Comparison of ENCODE assay signal across 10 mouse cellular contexts in the genomic region with DNA sequence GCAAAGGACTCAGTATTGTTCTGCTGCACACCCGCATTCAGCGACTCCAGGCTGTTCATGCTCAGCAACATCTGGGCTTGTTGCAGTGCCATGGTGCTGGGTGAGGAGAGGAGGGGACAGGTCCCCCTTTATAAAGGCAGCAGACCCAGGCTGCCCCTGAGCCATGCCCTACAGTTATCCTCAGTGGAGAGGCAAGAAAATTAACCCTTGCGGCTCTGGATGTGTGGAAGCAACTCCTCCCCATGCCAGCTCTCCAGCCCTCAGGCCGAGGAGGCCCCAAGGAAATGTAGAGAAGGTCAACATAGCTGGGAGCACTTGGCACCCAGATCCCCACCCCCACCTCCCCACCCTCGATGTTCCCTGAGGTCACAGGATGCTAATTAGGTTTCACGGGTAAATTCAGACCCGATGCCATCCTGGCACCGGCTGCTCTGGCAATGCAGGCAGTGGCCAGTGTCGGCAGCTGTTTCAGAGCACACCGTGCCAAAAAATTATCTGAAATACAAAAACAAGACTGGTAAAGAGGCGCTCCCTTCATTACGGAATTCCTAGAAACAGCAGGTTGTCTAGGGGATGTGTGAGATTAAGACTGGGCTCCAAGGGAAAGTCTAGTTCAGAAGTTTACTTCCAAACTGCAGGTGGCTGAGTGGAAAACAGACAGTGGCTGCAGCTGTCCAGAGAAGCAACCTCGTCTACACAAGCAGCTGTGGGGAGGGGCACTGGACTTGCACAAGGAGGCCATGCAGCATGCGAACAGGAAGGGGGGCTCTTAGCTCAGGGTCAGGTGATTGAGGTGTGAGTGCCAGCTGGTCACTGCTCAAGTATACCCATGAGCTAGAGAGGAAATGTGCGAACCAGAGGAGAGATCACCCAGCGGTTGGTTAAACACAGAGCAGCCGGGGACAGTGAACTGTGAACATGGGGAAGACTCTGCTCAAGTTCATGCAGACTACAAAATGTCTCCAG. TPM values are rescaled to one million over a fixed set of nuclear protein-coding genes. Genes with fewer than 3 reads are reported as not detected.
DNase-seq lines count a peak whose midpoint lies in the region; ATAC-seq and TF ChIP-seq lines count a peak whose summit lies in the region.
"Had no signal": no experiment of that assay in that cellular context is flagged by ENCODE, and none has a peak within 500 bp of the region (broad histone marks: within the 10 kb centered on the region; RNA-seq: fewer than 3 reads in every experiment).

No protein-coding gene starts in this region.

- peaks cover 98% of the 10 kb centered on the region for H3K36me3 ChIP-seq in hindbrain, embryonic 14.5 days (replicated peaks; ENCODE audit: control insufficient read depth, insufficient read depth)

- H3K4me2 ChIP-seq in hindbrain, embryonic 14.5 days (replicated peaks) = no peak overlapping the region
- H3K4me2 ChIP-seq: embryonic facial prominence, embryonic 12.5 days had no signal

- ATAC-seq in hindbrain, embryonic 14.5 days (ENCODE audit: low FRiP score) = peak; percentile 64; the same call in 1 of the 2 replicates
- ATAC-seq: activated CD4-positive, CD25-positive, alpha-beta regulatory T cell, adult 4 months had no signal

- no peak for TF ChIP-seq CTCF in left cerebral cortex, adult 2 months (IDR thresholded peaks at IDR 0.05)

- H3K9me3 ChIP-seq in hindbrain, embryonic 14.5 days (ENCODE audit: control insufficient read depth, low read length) = no peaks in the 10 kb centered on the region
- H3K9me3 ChIP-seq: embryonic facial prominence, embryonic 12.5 days had no signal

- H3K27me3 ChIP-seq in hindbrain, embryonic 14.5 days (ENCODE audit: control insufficient read depth, insufficient read depth, low read length) = no peaks in the 10 kb centered on the region
- H3K27me3 ChIP-seq: embryonic facial prominence, embryonic 12.5 days had no signal

- H3K9ac ChIP-seq in hindbrain, embryonic 14.5 days = no peak overlapping the region
- H3K9ac ChIP-seq: embryonic facial prominence, embryonic 12.5 days had no signal

- DNase-seq in cerebellum, adult 9-11 months = peak; percentile 44
- no peak for DNase-seq in cerebellum, postnatal 36 days
- DNase-seq in left cerebral cortex, adult 2 months (ENCODE audit: extremely low spot score in 1 of 2, low spot score in 2 of 2) = no peak
- no peak for DNase-seq in left cerebral cortex, adult 9 months (ENCODE audit: low spot score in 2 of 2)
- no peak for DNase-seq in hindbrain, embryonic 14.5 days (ENCODE audit: low spot score)
- peak; percentile 25 for DNase-seq in lung, postnatal 25 days (ENCODE audit: low spot score)
- no peak for DNase-seq in urinary bladder, postnatal 14 days (ENCODE audit: low spot score)
- DNase-seq in adrenal gland, postnatal 36 days = no peak

- no peak overlapping the region for H3K4me3 ChIP-seq in left cerebral cortex, adult 2 months
- no peak overlapping the region for H3K4me3 ChIP-seq in hindbrain, embryonic 14.5 days (replicated peaks; ENCODE audit: low read length)
- H3K4me3 ChIP-seq: embryonic facial prominence, embryonic 12.5 days had no signal

- peaks cover 6% of the 10 kb centered on the region; the same call in 1 of the 2 replicates for H3K4me1 ChIP-seq in hindbrain, embryonic 14.5 days (replicated peaks; ENCODE audit: control insufficient read depth, insufficient read depth, low read length)
- H3K4me1 ChIP-seq: embryonic facial prominence, embryonic 12.5 days had no signal

- H3K27ac ChIP-seq in left cerebral cortex, adult 2 months = peak overlapping the region; percentile 77
- peak overlapping the region; percentile 20 for H3K27ac ChIP-seq in hindbrain, embryonic 14.5 days
- H3K27ac ChIP-seq: embryonic facial prominence, embryonic 12.5 days had no signal

- intact Hi-C loops in left cerebral cortex, adult 2 months (cut with DNase I) = no loop called here

- WGBS in hindbrain, embryonic 14.5 days = 66% methylated on average over 17 of the region's 17 CpGs

RNA-seq across cellular contexts. Expression of gene Camkk2, which starts 20.5 kb away (rescaled TPM):
- total RNA-seq in left cerebral cortex, adult 2 months (2021) = 100 to 1,000 TPM; 238 to 248 TPM
- polyA plus RNA-seq in hindbrain, embryonic 14.5 days (2014; fragmentation: Nextera tagmentation; extraction: Ambion mirVana) = 57.2 and 59.2 TPM in 2 replicates
- 10 to 100 TPM; 25.3 to 25.9 TPM for total RNA-seq in adrenal gland, postnatal 36 days (2021)

RNA-seq across cellular contexts. Expression of gene Anapc5, which starts 21.5 kb away (rescaled TPM):
- total RNA-seq in left cerebral cortex, adult 2 months (2021) = 100 to 1,000 TPM; 222 to 229 TPM
- polyA plus RNA-seq in hindbrain, embryonic 14.5 days (2014; fragmentation: Nextera tagmentation; extraction: Ambion mirVana) = 487 and 525 TPM in 2 replicates
- 100 to 1,000 TPM; 154 to 181 TPM for total RNA-seq in adrenal gland, postnatal 36 days (2021)

RNA-seq across cellular contexts. Expression of gene Rnf34, which starts 50.2 kb away (rescaled TPM):
- 10 to 100 TPM; 51.5 to 56.3 TPM for total RNA-seq in left cerebral cortex, adult 2 months (2021)
- polyA plus RNA-seq in hindbrain, embryonic 14.5 days (2014; fragmentation: Nextera tagmentation; extraction: Ambion mirVana) = 46.2 and 54.8 TPM in 2 replicates
- total RNA-seq in adrenal gland, postnatal 36 days (2021) = 10 to 100 TPM; 22.8 to 28.5 TPM

Comparison
In these comparisons a context has a peak if more than half of its experiments do, and no peak if none do; other contexts are left out.
1. DNase-seq: peak in cerebellum, adult 9-11 months (single experiment) and lung, postnatal 25 days (single experiment); none in cerebellum, postnatal 36 days (0 of 2), left cerebral cortex, adult 2 months (0 of 2), left cerebral cortex, adult 9 months (0 of 2), hindbrain, embryonic 14.5 days (single experiment), urinary bladder, postnatal 14 days (single experiment) and adrenal gland, postnatal 36 days (0 of 2).
2. RNA of gene Camkk2, which starts 20.5 kb away (total RNA-seq): 238 to 248 TPM in left cerebral cortex, adult 2 months; 25.3 to 25.9 TPM in adrenal gland, postnatal 36 days; every median in the first group is over 4 times any median in the second.